Mouse (Mus musculus): ENCODE results near the gene Ier5. TPM values are rescaled to one million over a fixed set of nuclear protein-coding genes. Genes with fewer than 3 reads are reported as not detected.

The Ier5 gene
- 8.6 and 12.2 TPM in 2 replicates for polyA plus RNA-seq (2015; fragmentation: Nextera tagmentation; extraction: Ambion mirVana)

DNA sequence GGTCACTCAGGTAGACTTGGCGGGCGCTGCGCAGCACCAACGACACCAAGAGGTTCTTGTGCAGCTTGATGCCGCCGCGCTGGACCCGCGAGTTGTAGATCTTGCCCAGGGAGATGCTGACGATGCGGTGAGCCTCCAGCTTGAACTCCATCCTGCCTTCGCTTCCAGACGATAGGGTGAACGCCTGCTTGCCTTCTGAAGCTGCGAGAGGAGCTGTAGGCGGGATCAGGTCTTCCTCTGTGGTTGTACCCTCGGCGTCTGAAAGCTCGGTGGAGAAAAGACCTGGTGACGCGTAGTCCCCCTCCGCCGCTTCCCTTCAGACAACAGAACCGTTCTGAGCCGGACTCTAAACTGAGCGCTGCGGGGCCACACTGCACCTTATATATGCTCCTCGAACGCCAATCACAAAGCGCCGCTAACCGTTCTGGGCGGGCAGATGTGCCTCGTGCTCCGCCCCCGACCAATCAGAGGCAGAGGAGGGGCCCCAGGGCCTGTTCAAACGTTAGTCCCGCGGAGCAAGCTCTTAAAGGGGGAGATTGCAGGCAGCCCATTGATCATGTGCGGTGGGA lies at the start of gene Ier5:
Gene Ier5 (minus strand): TSS at position 357 of the 569 bp plus-strand sequence.
- Histone ChIP-seq H3K27me3 (no peaks in the 10 kb centered on the region), H3K4me2 (peak within 1 kb of the TSS; percentile 69), H3K27ac (peak within 1 kb of the TSS; percentile 81), H3K4me1 (peaks cover 37% of the 10 kb centered on the region), H3K4me3 (peak within 1 kb of the TSS; percentile 98), H3K9me3 (replicated peaks) (no peaks in the 10 kb centered on the region), H3K36me3 (ENCODE audit: poor library complexity, severe bottlenecking) (peaks cover 6% of the 10 kb centered on the region; the same call in 1 of the 2 replicates), H3K9ac (peak within 1 kb of the TSS; percentile 100)
- ATAC-seq = peak; percentile 99
- under 1% methylated on average over 40 of the region's 40 CpGs for WGBS

- Histone ChIP-seq H3K4me2 (no peak overlapping the region), H3K9ac (no peak overlapping the region), H3K9me3 (replicated peaks) (no peaks in the 10 kb centered on the region), H3K4me1 (no peaks in the 10 kb centered on the region), H3K4me3 (no peak overlapping the region), H3K27me3 (no peaks in the 10 kb centered on the region), H3K27ac (no peak overlapping the region), H3K36me3 (ENCODE audit: poor library complexity, severe bottlenecking) (no peaks in the 10 kb centered on the region)
- no peak for ATAC-seq
- 92% methylated on average over 2 of the region's 2 CpGs for WGBS
Observed at GRCm38 (mm10) chr1:155147228-155147627, 47.8 kb upstream of the Ier5 start.

- no peak within 1 kb of the TSS; the same call in 1 of the 2 replicates for H3K4me2 ChIP-seq
Observed at GRCm38 (mm10) chr1:155146572-155146980, 47.1 kb upstream of the Ier5 start, which contains the start of gene Mr1. Gene Mr1, minus strand, starts transcription at chr1:155146814.

GRCm38 (mm10) chr1:155145620-155146019 lies 46.2 kb upstream of the Ier5 start:
- Histone ChIP-seq H3K4me1 (no peaks in the 10 kb centered on the region), H3K9ac (no peak overlapping the region), H3K36me3 (ENCODE audit: poor library complexity, severe bottlenecking) (no peaks in the 10 kb centered on the region), H3K27me3 (no peaks in the 10 kb centered on the region), H3K27ac (no peak overlapping the region), H3K4me3 (no peak overlapping the region), H3K9me3 (replicated peaks) (no peaks in the 10 kb centered on the region), H3K4me2 (no peak overlapping the region)
- 77% methylated on average over 6 of the region's 6 CpGs for WGBS
- no peak for ATAC-seq

More at GRCm38 (mm10) chr1:155146572-155146980, 47.1 kb upstream of the Ier5 start, which contains the start of gene Mr1:
- Histone ChIP-seq H3K9ac (no peak within 1 kb of the TSS), H3K27me3 (no peaks in the 10 kb centered on the region), H3K9me3 (replicated peaks) (no peaks in the 10 kb centered on the region), H3K4me1 (no peaks in the 10 kb centered on the region), H3K36me3 (ENCODE audit: poor library complexity, severe bottlenecking) (no peaks in the 10 kb centered on the region), H3K4me3 (no peak within 1 kb of the TSS), H3K27ac (no peak within 1 kb of the TSS)
- peak; percentile 90 for ATAC-seq
- WGBS = 60% methylated on average over 8 of the region's 8 CpGs

- 72% methylated on average over 2 of the region's 2 CpGs for WGBS
- no peak for ATAC-seq
- Histone ChIP-seq H3K9me3 (replicated peaks) (no peaks in the 10 kb centered on the region), H3K9ac (no peak overlapping the region), H3K4me1 (no peaks in the 10 kb centered on the region), H3K4me2 (no peak overlapping the region), H3K27me3 (no peaks in the 10 kb centered on the region), H3K4me3 (no peak overlapping the region), H3K36me3 (ENCODE audit: poor library complexity, severe bottlenecking) (no peaks in the 10 kb centered on the region), H3K27ac (no peak overlapping the region)
Observed at GRCm38 (mm10) chr1:155140076-155140475, 40.6 kb upstream of the Ier5 start.

GRCm38 (mm10) chr1:155138795-155139194 lies 39.4 kb upstream of the Ier5 start:
- H3K4me1 ChIP-seq = no peaks in the 10 kb centered on the region
- H3K9ac ChIP-seq = no peak overlapping the region
- no peak overlapping the region for H3K4me3 ChIP-seq
- H3K27me3 ChIP-seq = no peaks in the 10 kb centered on the region
- no peaks in the 10 kb centered on the region for H3K9me3 ChIP-seq (replicated peaks)
- no peak overlapping the region for H3K27ac ChIP-seq
- 95% methylated on average over 7 of the region's 7 CpGs for WGBS
- ATAC-seq = no peak
- H3K4me2 ChIP-seq = no peak overlapping the region
- H3K36me3 ChIP-seq (ENCODE audit: poor library complexity, severe bottlenecking) = no peaks in the 10 kb centered on the region

- no peaks in the 10 kb centered on the region for H3K9me3 ChIP-seq (replicated peaks)
- H3K4me3 ChIP-seq = no peak overlapping the region
- no peaks in the 10 kb centered on the region for H3K36me3 ChIP-seq (ENCODE audit: poor library complexity, severe bottlenecking)
- no peaks in the 10 kb centered on the region for H3K4me1 ChIP-seq
- H3K9ac ChIP-seq = no peak overlapping the region
- 70% methylated on average over 8 of the region's 8 CpGs for WGBS
- no peak overlapping the region for H3K4me2 ChIP-seq
- ATAC-seq = no peak
- H3K27me3 ChIP-seq = no peaks in the 10 kb centered on the region
- no peak overlapping the region for H3K27ac ChIP-seq
Observed at GRCm38 (mm10) chr1:155134866-155135265, 35.4 kb upstream of the Ier5 start.

- H3K9me3 ChIP-seq (replicated peaks) = no peaks in the 10 kb centered on the region
- WGBS = 91% methylated on average over 5 of the region's 5 CpGs
- H3K27ac ChIP-seq = no peak overlapping the region
- H3K27me3 ChIP-seq = no peaks in the 10 kb centered on the region
- H3K9ac ChIP-seq = no peak overlapping the region
- H3K4me1 ChIP-seq = 0 out of 2 replicates have a peak, but pooled peaks cover 3% of the 10 kb centered on the region
- no peak overlapping the region for H3K4me2 ChIP-seq
- no peak overlapping the region for H3K4me3 ChIP-seq
- H3K36me3 ChIP-seq (ENCODE audit: poor library complexity, severe bottlenecking) = no peaks in the 10 kb centered on the region
- ATAC-seq = no peak
Observed at GRCm38 (mm10) chr1:155127429-155127934, 28.0 kb upstream of the Ier5 start.

DNA sequence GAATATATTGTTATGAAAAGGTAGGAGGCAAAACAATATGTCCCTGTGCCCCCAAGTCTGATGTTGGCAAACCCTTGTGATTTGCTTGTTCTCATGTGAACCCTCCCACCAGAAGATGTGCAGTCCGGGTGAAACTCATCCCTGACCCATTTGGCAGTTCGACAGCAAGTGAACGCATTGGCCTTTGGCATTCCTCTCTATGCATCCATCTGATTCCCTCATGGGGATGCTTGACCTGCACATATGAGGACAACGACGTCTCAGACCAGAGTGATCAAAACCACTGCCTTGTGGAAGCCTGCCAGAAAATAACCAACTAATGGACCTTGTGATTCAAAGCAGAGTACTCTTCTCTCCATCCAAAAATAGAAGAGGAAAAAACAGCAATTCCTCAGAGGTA lies 27.3 kb upstream of the Ier5 start:
- WGBS = 89% methylated on average over 5 of the region's 5 CpGs
- H3K9me3 ChIP-seq (replicated peaks) = no peaks in the 10 kb centered on the region
- H3K4me1 ChIP-seq = 0 out of 2 replicates have a peak, but pooled peaks cover 3% of the 10 kb centered on the region
- no peak for ATAC-seq
- no peak overlapping the region for H3K9ac ChIP-seq
- no peak overlapping the region for H3K4me2 ChIP-seq
- no peaks in the 10 kb centered on the region for H3K36me3 ChIP-seq (ENCODE audit: poor library complexity, severe bottlenecking)
- no peak overlapping the region for H3K27ac ChIP-seq
- H3K4me3 ChIP-seq = no peak overlapping the region
- no peaks in the 10 kb centered on the region for H3K27me3 ChIP-seq

DNA sequence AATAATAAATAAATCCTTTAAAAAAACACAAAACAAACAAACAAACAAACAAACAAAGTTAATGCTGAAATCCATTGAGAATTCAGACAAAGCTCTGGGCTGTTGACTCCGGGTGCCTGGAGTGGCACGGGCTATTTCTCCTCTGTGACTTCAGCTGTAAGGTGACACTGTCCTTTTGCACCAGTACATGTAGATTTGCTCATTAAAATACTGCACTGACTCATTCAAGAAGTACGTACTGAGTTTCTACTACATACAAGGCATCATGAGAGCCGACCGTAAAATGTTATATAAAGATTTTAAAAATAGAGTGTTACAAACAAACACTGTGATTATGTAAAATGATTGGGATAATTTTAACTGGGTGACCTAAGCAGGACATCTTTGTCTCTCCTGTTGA lies 25.0 kb upstream of the Ier5 start:
- H3K4me2 ChIP-seq = no peak overlapping the region
- no peak overlapping the region for H3K9ac ChIP-seq
- WGBS = 95% methylated on average over 5 of the region's 5 CpGs
- no peaks in the 10 kb centered on the region for H3K27me3 ChIP-seq
- no peaks in the 10 kb centered on the region for H3K36me3 ChIP-seq (ENCODE audit: poor library complexity, severe bottlenecking)
- no peak overlapping the region for H3K4me3 ChIP-seq
- H3K27ac ChIP-seq = no peak overlapping the region
- ATAC-seq = no peak
- H3K4me1 ChIP-seq = 0 out of 2 replicates have a peak, but pooled peaks cover 3% of the 10 kb centered on the region
- no peaks in the 10 kb centered on the region for H3K9me3 ChIP-seq (replicated peaks)

DNA sequence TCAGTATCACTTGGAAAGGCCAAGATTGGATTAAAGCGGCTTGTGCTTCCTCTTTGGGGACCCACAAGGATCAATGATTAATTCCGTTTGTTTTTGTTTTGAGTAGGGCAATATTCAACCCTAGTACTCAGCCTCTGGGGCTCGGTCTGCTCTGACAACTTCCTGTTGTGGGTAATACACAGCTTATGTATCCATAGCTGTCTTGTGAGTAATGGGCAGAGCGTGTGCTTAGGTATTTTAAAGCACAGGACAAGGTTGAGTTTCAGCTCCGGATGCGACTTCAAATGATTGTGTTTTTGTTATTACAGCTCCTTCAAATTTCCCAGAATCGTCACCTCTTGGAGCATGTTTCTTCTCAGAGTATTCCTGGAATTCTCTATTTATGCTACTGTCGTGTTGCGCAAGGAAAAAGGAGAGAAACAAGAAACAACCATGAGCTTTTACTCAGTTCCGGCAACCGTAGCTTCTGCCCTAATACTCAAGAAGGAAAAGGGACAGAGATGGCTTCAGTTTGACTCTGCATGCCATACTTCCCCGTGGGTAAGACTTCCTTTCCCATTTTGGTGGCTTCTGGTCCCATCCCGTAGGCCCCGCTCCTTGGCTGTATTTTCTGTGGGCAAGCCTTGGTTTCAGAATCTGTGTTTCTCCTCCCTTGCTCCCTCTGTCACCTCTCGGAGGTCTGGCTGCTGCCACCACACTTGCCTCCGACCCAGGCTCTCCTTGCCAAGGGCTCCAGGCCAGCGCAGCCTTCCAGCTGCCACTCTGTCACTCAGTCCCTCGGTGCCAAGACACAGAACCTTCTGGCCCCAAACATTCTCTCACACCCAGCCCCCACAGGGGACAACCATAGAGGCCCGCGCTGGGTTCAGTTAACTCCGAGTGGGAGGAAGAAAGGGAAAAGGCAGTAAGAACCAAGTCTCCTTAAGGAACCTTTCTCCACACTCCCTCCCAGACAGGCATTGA lies 22.8 kb upstream of the Ier5 start:
- Histone ChIP-seq H3K4me1 (0 out of 2 replicates have a peak, but pooled peaks cover 3% of the 10 kb centered on the region), H3K9me3 (replicated peaks) (no peaks in the 10 kb centered on the region), H3K4me3 (no peak overlapping the region), H3K4me2 (no peak overlapping the region), H3K9ac (no peak overlapping the region), H3K27ac (no peak overlapping the region), H3K36me3 (ENCODE audit: poor library complexity, severe bottlenecking) (no peaks in the 10 kb centered on the region), H3K27me3 (no peaks in the 10 kb centered on the region)
- WGBS = 84% methylated on average over 21 of the region's 21 CpGs
- peak; percentile 67; the same call in 1 of the 2 replicates for ATAC-seq

GRCm38 (mm10) chr1:155119719-155120118 lies 20.3 kb upstream of the Ier5 start:
- Histone ChIP-seq H3K4me1 (0 out of 2 replicates have a peak, but pooled peaks cover 3% of the 10 kb centered on the region), H3K27ac (no peak overlapping the region), H3K36me3 (ENCODE audit: poor library complexity, severe bottlenecking) (no peaks in the 10 kb centered on the region), H3K9ac (no peak overlapping the region), H3K4me2 (no peak overlapping the region), H3K9me3 (replicated peaks) (no peaks in the 10 kb centered on the region), H3K4me3 (no peak overlapping the region), H3K27me3 (0 out of 2 replicates have a peak, but pooled peaks cover 10% of the 10 kb centered on the region)
- ATAC-seq = no peak
- WGBS = 88% methylated on average over 1 of the region's 1 CpGs
